Mouse (Mus musculus) megakaryocyte, embryonic 14.5 days (primary cell): ENCODE data around the gene Plgrkt. TPM values are rescaled to one million over a fixed set of nuclear protein-coding genes. Genes with fewer than 3 reads are reported as not detected.

ENCODE experiments used
- H3K27me3 ChIP-seq: replicated peaks from 2 replicates; pipeline ENCODE3; 2012; ENCODE audit warnings: inconsistent platforms
- H3K36me3 ChIP-seq: replicated peaks from 2 replicates; pipeline ENCODE3; 2012; ENCODE audit warnings: low read length, inconsistent platforms, mixed read lengths
- H3K4me1 ChIP-seq: 2 replicates; pipeline ENCODE4 v1.6.1; 2012; ENCODE audit warnings: inconsistent platforms
- H3K4me3 ChIP-seq: replicated peaks from 2 replicates; pipeline ENCODE3; 2012; ENCODE audit warnings: moderate library complexity, mild to moderate bottlenecking, inconsistent platforms
- H3K9me3 ChIP-seq: 2 replicates; pipeline ENCODE4 v1.6.1; 2012; ENCODE audit warnings: inconsistent platforms
- FLI1 ChIP-seq: IDR thresholded peaks from 2 replicates; pipeline ENCODE4 v1.6.1; 2012; ENCODE audit warnings: low read length, inconsistent platforms, mixed read lengths
- GATA1 ChIP-seq: IDR thresholded peaks from 3 replicates; pipeline ENCODE4 v1.6.1; 2012; ENCODE audit warnings: mixed read lengths, low read length, inconsistent platforms, borderline replicate concordance
- polyA plus RNA-seq: library from polyadenylated mRNA; stranded (reverse); fragments of >175 nt; gene quantifications from 2 replicates; pipeline ENCODE4 v1.2.3, GENCODE M21; 2012; ENCODE audit warnings: low replicate concordance; ENCODE audit not compliant: insufficient read depth

The Plgrkt gene
- polyA plus RNA-seq, 1 experiment = 52.8 TPM

DNA sequence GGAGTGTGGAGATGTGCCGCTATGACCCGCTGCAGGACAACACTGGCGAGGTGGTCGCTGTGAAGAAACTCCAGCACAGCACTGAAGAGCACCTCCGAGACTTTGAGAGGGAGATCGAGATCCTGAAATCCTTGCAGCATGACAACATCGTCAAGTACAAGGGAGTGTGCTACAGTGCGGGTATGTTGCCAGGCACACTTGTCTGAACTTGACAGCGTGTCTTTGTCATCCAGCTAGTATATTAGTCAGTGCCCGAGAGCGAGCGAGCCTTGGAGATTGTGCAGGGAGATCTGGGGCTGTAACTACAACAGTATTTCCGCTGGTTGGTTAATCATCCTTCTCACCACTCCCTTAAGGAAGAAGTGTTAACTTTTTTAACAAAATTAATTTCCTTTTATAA, 66.3 kb downstream of the Plgrkt start:
- Histone ChIP-seq H3K27me3 (no peaks in the 10 kb centered on the region), H3K4me1 (peaks cover under 1% of the 10 kb centered on the region; the same call in 1 of the 2 replicates), H3K36me3 (peaks cover 97% of the 10 kb centered on the region), H3K9me3 (no peaks in the 10 kb centered on the region), H3K4me3 (no peak overlapping the region)
- TF ChIP-seq FLI1 = no peak
- TF ChIP-seq GATA1 = no peak

Other genes starting within 250 kb of the Plgrkt start
- 1.4 and 3.2 TPM in 2 replicates for gene Jak2, start 115.6 kb downstream of the Plgrkt start, polyA plus RNA-seq
- gene Insl6, start 42.0 kb downstream of the Plgrkt start, polyA plus RNA-seq = 0.97 TPM in 1 of 2 replicates, not detected in the other
- not detected in 2 replicates for gene Rln1, start 32.7 kb downstream of the Plgrkt start, polyA plus RNA-seq
- gene Cd274, start 65 bp upstream of the Plgrkt start, polyA plus RNA-seq = 1.5 TPM in 1 of 2 replicates, not detected in the other
- gene Pdcd1lg2, start 43.5 kb upstream of the Plgrkt start, polyA plus RNA-seq = not detected in 2 replicates
- 1.0 and 1.4 TPM in 2 replicates for gene Ric1, start 154.9 kb upstream of the Plgrkt start, polyA plus RNA-seq